Mouse (Mus musculus) megakaryocyte-erythroid progenitor cell, adult 5 weeks (primary cell): ENCODE data around the gene Rhox4f. TPM values are rescaled to one million over a fixed set of nuclear protein-coding genes. Genes with fewer than 3 reads are reported as not detected.

Experiments used
- polyA plus RNA-seq: library from polyadenylated mRNA; stranded (reverse); fragments of >175 nt; gene quantifications from 2 replicates; pipeline ENCODE4 v1.2.3, GENCODE M21; 2012

Gene Rhox4f
- not detected in 2 replicates for polyA plus RNA-seq

GRCm38 (mm10) chrX:37607604-37608003, at the start of gene Rhox4f:
TSS of gene Rhox4f (minus strand) at chrX:37607704.

GRCm38 (mm10) chrX:37651227-37651626, 43.7 kb upstream of the Rhox4f start, which contains the start of gene Rhox4g:
TSS of gene Rhox4g (minus strand) at chrX:37651327.

GRCm38 (mm10) chrX:37643370-37643769, 35.9 kb upstream of the Rhox4f start, which contains the start of gene Rhox2g:
TSS of gene Rhox2g (minus strand) at chrX:37643470.

GRCm38 (mm10) chrX:37628512-37628911, 21.0 kb upstream of the Rhox4f start, which contains the start of gene Rhox3g:
TSS of gene Rhox3g (minus strand) at chrX:37628612.

GRCm38 (mm10) chrX:37580692-37581091, 26.8 kb downstream of the Rhox4f start, which contains the start of gene Rhox3f:
TSS of gene Rhox3f (plus strand) at chrX:37580992.

GRCm38 (mm10) chrX:37571105-37571504, 36.4 kb downstream of the Rhox4f start, which contains the start of gene Rhox2f:
TSS of gene Rhox2f (plus strand) at chrX:37571405.

GRCm38 (mm10) chrX:37557112-37557511, 50.4 kb downstream of the Rhox4f start, which contains the start of gene Rhox4e:
TSS of gene Rhox4e (plus strand) at chrX:37557412.

Other genes starting within 250 kb of the Rhox4f start
- not detected in 2 replicates for gene Rhox3a2, start 227.7 kb downstream of the Rhox4f start, polyA plus RNA-seq
- not detected in 2 replicates for gene Rhox4a2, start 216.9 kb downstream of the Rhox4f start, polyA plus RNA-seq
- gene Rhox2b, start 195.6 kb downstream of the Rhox4f start, polyA plus RNA-seq = not detected in 2 replicates
- gene Rhox4b, start 175.2 kb downstream of the Rhox4f start, polyA plus RNA-seq = not detected in 2 replicates
- not detected in 2 replicates for gene Rhox2c, start 154.0 kb downstream of the Rhox4f start, polyA plus RNA-seq
- not detected in 2 replicates for gene Rhox3c, start 149.1 kb downstream of the Rhox4f start, polyA plus RNA-seq
- not detected in 2 replicates for gene Rhox4c, start 127.4 kb downstream of the Rhox4f start, polyA plus RNA-seq
- gene Rhox2d, start 114.3 kb downstream of the Rhox4f start, polyA plus RNA-seq = not detected in 2 replicates
- not detected in 2 replicates for gene Rhox4d, start 93.3 kb downstream of the Rhox4f start, polyA plus RNA-seq
- gene Rhox2e, start 77.3 kb downstream of the Rhox4f start, polyA plus RNA-seq = not detected in 2 replicates
- gene Rhox3e, start 65.7 kb downstream of the Rhox4f start, polyA plus RNA-seq = not detected in 2 replicates
- not detected in 2 replicates for gene Rhox4e, start 50.3 kb downstream of the Rhox4f start, polyA plus RNA-seq
- gene Rhox2f, start 36.3 kb downstream of the Rhox4f start, polyA plus RNA-seq = not detected in 2 replicates
- not detected in 2 replicates for gene Rhox3f, start 26.7 kb downstream of the Rhox4f start, polyA plus RNA-seq
- gene Rhox3g, start 20.9 kb upstream of the Rhox4f start, polyA plus RNA-seq = not detected in 2 replicates
- not detected in 2 replicates for gene Rhox2g, start 35.8 kb upstream of the Rhox4f start, polyA plus RNA-seq
- gene Rhox4g, start 43.6 kb upstream of the Rhox4f start, polyA plus RNA-seq = not detected in 2 replicates
- gene Rhox3h, start 61.1 kb upstream of the Rhox4f start, polyA plus RNA-seq = not detected in 2 replicates
- gene Rhox2h, start 65.6 kb upstream of the Rhox4f start, polyA plus RNA-seq = not detected in 2 replicates
- not detected in 2 replicates for gene Rhox5, start 197.1 kb upstream of the Rhox4f start, polyA plus RNA-seq
- gene Rhox6, start 219.2 kb upstream of the Rhox4f start, polyA plus RNA-seq = not detected in 2 replicates
- not detected in 2 replicates for gene Rhox7a, start 224.0 kb upstream of the Rhox4f start, polyA plus RNA-seq